Comparison of ENCODE assay signal across 9 mouse cellular contexts in genomic region chr1:190944109-190944760, GRCm38 (mm10). TPM values are rescaled to one million over a fixed set of nuclear protein-coding genes. Genes with fewer than 3 reads are reported as not detected.
DNase-seq lines count a peak whose midpoint lies in the region; ATAC-seq and TF ChIP-seq lines count a peak whose summit lies in the region.
"Had no signal": no experiment of that assay in that cellular context is flagged by ENCODE, and none has a peak within 500 bp of the region (broad histone marks: within the 10 kb centered on the region; RNA-seq: fewer than 3 reads in every experiment).

No protein-coding gene starts in this region.

- peaks cover 0 to 3% of the 10 kb centered on the region in 2 experiments; a peak in 1 of 4 replicates for H3K4me1 ChIP-seq in ES-E14 (ENCODE audit: control insufficient read depth in 2 of 2, insufficient read depth in 2 of 2, low read length in 2 of 2, poor library complexity in 1 of 2)
- H3K4me1 ChIP-seq in forebrain, embryonic 13.5 days = no peaks in the 10 kb centered on the region
- no peaks in the 10 kb centered on the region for H3K4me1 ChIP-seq in hindbrain, embryonic 10.5 days (replicated peaks)

- in situ Hi-C loops in ES-E14 (cut with MboI; ENCODE audit: low sequenced_read_pairs in 2 of 2, unreplicated experiment in 2 of 2) = no loop called here

- no peaks in the 10 kb centered on the region for H3K27me3 ChIP-seq in forebrain, embryonic 13.5 days
- H3K27me3 ChIP-seq in hindbrain, embryonic 10.5 days (ENCODE audit: insufficient read depth, poor library complexity, severe bottlenecking) = no peaks in the 10 kb centered on the region

- H3K9ac ChIP-seq in ES-E14 (ENCODE audit: insufficient read depth, low read depth, low read length, poor library complexity, severe bottlenecking) = no peak overlapping the region
- no peak overlapping the region for H3K9ac ChIP-seq in forebrain, embryonic 13.5 days

- H3K9me3 ChIP-seq in ES-E14 (ENCODE audit: control insufficient read depth, insufficient read depth, low read depth, low read length) = no peaks in the 10 kb centered on the region
- no peaks in the 10 kb centered on the region for H3K9me3 ChIP-seq in forebrain, embryonic 13.5 days (replicated peaks)
- H3K9me3 ChIP-seq in hindbrain, embryonic 10.5 days = no peaks in the 10 kb centered on the region

- no peak overlapping the region for H3K4me3 ChIP-seq in ES-E14 (ENCODE audit: insufficient read depth in 1 of 2, low read depth in 1 of 2, low read length in 2 of 2, poor library complexity in 1 of 2, severe bottlenecking in 1 of 2)
- no peak overlapping the region for H3K4me3 ChIP-seq in forebrain, embryonic 13.5 days
- H3K4me3 ChIP-seq in hindbrain, embryonic 10.5 days = no peak overlapping the region

- H3K4me2 ChIP-seq in forebrain, embryonic 13.5 days = no peak overlapping the region

- peak; percentile 83 for ATAC-seq in forebrain, embryonic 13.5 days

- H3K27ac ChIP-seq in ES-E14 (ENCODE audit: insufficient read depth, low read depth, low read length, poor library complexity, severe bottlenecking) = no peak overlapping the region
- no peak overlapping the region for H3K27ac ChIP-seq in forebrain, embryonic 13.5 days
- H3K27ac ChIP-seq in hindbrain, embryonic 10.5 days = no peak overlapping the region
- H3K27ac ChIP-seq: macrophage had no signal

- 54% methylated on average over 6 of the region's 6 CpGs for WGBS in forebrain, embryonic 13.5 days
- 52% methylated on average over 6 of the region's 6 CpGs for WGBS in hindbrain, embryonic 10.5 days

- peaks cover 18% of the 10 kb centered on the region for H3K36me3 ChIP-seq in ES-E14 (ENCODE audit: control insufficient read depth, insufficient read depth, low read length, poor library complexity, severe bottlenecking)
- peaks cover 88% of the 10 kb centered on the region for H3K36me3 ChIP-seq in forebrain, embryonic 13.5 days (ENCODE audit: poor library complexity, severe bottlenecking)
- peaks cover 100% of the 10 kb centered on the region for H3K36me3 ChIP-seq in hindbrain, embryonic 10.5 days

- DNase-seq in ES-E14 (ENCODE audit: low read depth, low spot score) = peak; percentile 54
- DNase-seq in c-Kit-positive CD71-positive TER-119-negative erythroid progenitor cells, embryonic 14.5 days (ENCODE audit: low read depth) = peak; percentile 47
- DNase-seq in hindbrain, embryonic 10.5 days (ENCODE audit: low spot score) = peak; percentile 70
- peak; percentile 48 for DNase-seq in layer of hippocampus, adult 9-11 months
- peak; percentile 87 for DNase-seq in lung, postnatal 10 days
- peak; percentile 52 for DNase-seq in retina, postnatal 7 days (ENCODE audit: low read depth, low spot score)
- peak; percentile 78 for DNase-seq in urinary bladder, postnatal 14 days (ENCODE audit: low spot score)

TF ChIP-seq in ES-E14, 5 proteins besides CTCF, POLR2A, EP300 and RAD21:
- TF ChIP-seq ZC3H11A (IDR thresholded peaks at IDR 0.05; ENCODE audit: borderline replicate concordance, low read depth, low read length) (peak; percentile 82; the same call in 1 of the 2 replicates), CHD2 (IDR thresholded peaks at IDR 0.05; ENCODE audit: low read depth, low read length) (no peak), MAFK (IDR thresholded peaks at IDR 0.05; ENCODE audit: insufficient read depth, low read depth, low read length) (0 out of 2 replicates have a peak, but pooled peaks have one; percentile 5)

RNA-seq across cellular contexts. Expression of gene Angel2, which starts 19.3 kb away (rescaled TPM):
- 21.6 and 21.9 TPM in 2 replicates for total RNA-seq in ES-E14 (2012; rRNA removed)
- polyA plus RNA-seq in forebrain, embryonic 13.5 days (2015; fragmentation: Nextera tagmentation; extraction: Ambion mirVana) = 58.8 and 60.2 TPM in 2 replicates
- 52.9 and 53.5 TPM in 2 replicates for polyA plus RNA-seq in hindbrain, embryonic 10.5 days (2016; fragmentation: Nextera tagmentation; extraction: Ambion mirVana)

RNA-seq across cellular contexts. Expression of gene Rps6kc1, which starts 32.7 kb away (rescaled TPM):
- total RNA-seq in ES-E14 (2012; rRNA removed) = 19.3 and 24.6 TPM in 2 replicates
- polyA plus RNA-seq in forebrain, embryonic 13.5 days (2015; fragmentation: Nextera tagmentation; extraction: Ambion mirVana) = 20.2 and 22.4 TPM in 2 replicates
- polyA plus RNA-seq in hindbrain, embryonic 10.5 days (2016; fragmentation: Nextera tagmentation; extraction: Ambion mirVana) = 17.4 and 18.7 TPM in 2 replicates

RNA-seq across cellular contexts. Expression of gene Vash2, which starts 34.9 kb away (rescaled TPM):
- 2.2 and 2.6 TPM in 2 replicates for total RNA-seq in ES-E14 (2012; rRNA removed)
- polyA plus RNA-seq in forebrain, embryonic 13.5 days (2015; fragmentation: Nextera tagmentation; extraction: Ambion mirVana) = 57.6 and 62.6 TPM in 2 replicates
- polyA plus RNA-seq in hindbrain, embryonic 10.5 days (2016; fragmentation: Nextera tagmentation; extraction: Ambion mirVana) = 39.1 and 50.5 TPM in 2 replicates
